Mouse (Mus musculus) kidney, adult 2 months (tissue): ENCODE measurements at regions not wholly inside any gene's neighbourhood (a gene's known extent, or its start where the extent isn't known, plus 50 kb on each side); places are given as distances from the start of the nearest gene placed in this dataset.

Experiments
- DNase-seq: peaks from one replicate; pipeline ENCODE4 v3.0.0; 2021
- H3K27ac ChIP-seq: fragments of 200-500 bp; 2 replicates; pipeline ENCODE4 v1.5.1; 2012; ENCODE audit warnings: low read depth, low read length, control low read depth, inconsistent platforms; ENCODE audit not compliant: insufficient read depth
- H3K27me3 ChIP-seq: fragments of 200-500 bp; replicated peaks from 2 replicates; pipeline ENCODE4 v1.6.1; 2012; ENCODE audit warnings: mild to moderate bottlenecking, moderate library complexity, low read length, inconsistent platforms; ENCODE audit not compliant: control insufficient read depth, insufficient read depth
- H3K36me3 ChIP-seq: fragments of 200-500 bp; 2 replicates; pipeline ENCODE4 v1.6.1; 2012; ENCODE audit warnings: mild to moderate bottlenecking, moderate library complexity, low read length, inconsistent platforms; ENCODE audit not compliant: control insufficient read depth, insufficient read depth
- H3K4me1 ChIP-seq: fragments of 200-500 bp; 2 replicates; pipeline ENCODE4 v1.6.1; 2011; ENCODE audit warnings: low read length; ENCODE audit not compliant: control insufficient read depth, insufficient read depth
- H3K4me3 ChIP-seq: fragments of 200-500 bp; 2 replicates; pipeline ENCODE4 v1.5.1; 2011; ENCODE audit warnings: mild to moderate bottlenecking, low read depth, low read length, control low read depth; ENCODE audit not compliant: insufficient read depth
- CTCF ChIP-seq: fragments of 200-500 bp; conservative IDR thresholded peaks from 2 replicates; pipeline ENCODE4 v1.5.1; 2011; ENCODE audit warnings: low read depth, mild to moderate bottlenecking, control low read depth, low read length, moderate library complexity, mixed read lengths; ENCODE audit not compliant: insufficient read depth, insufficient read length
- POLR2A ChIP-seq: fragments of 200-500 bp; IDR thresholded peaks from one replicate; pipeline ENCODE4 v1.6.1; 2011; ENCODE audit warnings: low read depth, low read length, control low read depth
- WGBS: fragments of 180-500 bp; shearing (Covaris S2); methylation state at CpG from one replicate; pipeline ENCODE4 v1.1.7; 2018; 5-methylcytosine and 5-hydroxymethylcytosine counted together

- TF ChIP-seq POLR2A (no peak), CTCF (no peak)
- DNase-seq: peak; percentile 50
- H3K27me3 ChIP-seq: no peaks in the 10 kb centered on the region
- H3K27ac ChIP-seq: no peak overlapping the region
- 27% methylated on average over 7 of the region's 7 CpGs for WGBS
- no peaks in the 10 kb centered on the region for H3K36me3 ChIP-seq
- no peak overlapping the region for H3K4me3 ChIP-seq
- H3K4me1 ChIP-seq: no peaks in the 10 kb centered on the region
Observed at GRCm38 (mm10) chr6:118302783-118303350, 105.3 kb upstream of the Ret start.

DNA sequence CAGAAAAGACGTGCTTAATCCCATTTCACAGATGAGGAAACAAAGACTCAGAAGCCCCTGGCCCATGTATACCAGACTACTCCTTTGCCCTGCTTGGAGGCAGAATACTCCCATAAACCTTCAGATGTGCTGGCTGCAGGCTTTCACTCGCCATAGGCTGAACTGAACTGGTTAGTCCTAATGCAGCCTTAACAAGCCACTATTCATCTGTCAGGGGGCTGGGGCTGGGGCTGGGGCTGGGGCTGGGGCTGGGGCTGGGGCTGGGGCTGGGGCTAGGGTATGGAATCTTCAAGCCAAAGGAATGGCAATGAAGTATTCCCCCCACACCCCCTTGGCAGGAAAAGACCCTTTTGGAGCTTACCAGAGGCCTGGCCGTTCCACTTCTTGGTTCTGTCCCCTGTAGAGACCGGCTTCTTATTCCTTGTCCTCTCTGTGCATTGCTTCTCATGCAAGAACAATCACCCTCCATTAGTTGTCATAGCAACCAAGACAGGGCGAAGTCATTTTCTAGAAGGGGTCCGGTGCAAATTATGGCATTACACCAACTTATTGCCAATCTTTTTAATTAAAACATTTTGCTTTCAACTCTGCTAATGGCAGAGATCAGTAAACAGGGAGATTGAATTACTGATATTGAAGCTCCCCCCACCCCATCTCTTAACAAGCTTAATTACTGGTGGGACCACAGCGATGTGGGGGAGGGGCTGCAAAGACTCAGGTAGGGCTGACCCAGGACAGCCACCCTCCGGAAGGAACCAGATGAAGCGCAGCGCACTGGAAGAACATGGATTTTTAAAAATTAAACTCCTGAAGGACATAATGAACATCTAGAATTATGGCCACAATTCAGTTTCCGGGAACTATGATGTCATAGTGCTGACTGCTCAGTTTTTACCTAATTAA is 104.6 kb upstream of the Ret start:
- TF ChIP-seq CTCF: no peak
- TF ChIP-seq POLR2A: no peak
- DNase-seq: peak; percentile 19
- Histone ChIP-seq H3K36me3 (no peaks in the 10 kb centered on the region), H3K27me3 (no peaks in the 10 kb centered on the region), H3K4me3 (no peak overlapping the region), H3K27ac (no peak overlapping the region), H3K4me1 (no peaks in the 10 kb centered on the region)
- WGBS: 37% methylated on average over 11 of the region's 11 CpGs

DNA sequence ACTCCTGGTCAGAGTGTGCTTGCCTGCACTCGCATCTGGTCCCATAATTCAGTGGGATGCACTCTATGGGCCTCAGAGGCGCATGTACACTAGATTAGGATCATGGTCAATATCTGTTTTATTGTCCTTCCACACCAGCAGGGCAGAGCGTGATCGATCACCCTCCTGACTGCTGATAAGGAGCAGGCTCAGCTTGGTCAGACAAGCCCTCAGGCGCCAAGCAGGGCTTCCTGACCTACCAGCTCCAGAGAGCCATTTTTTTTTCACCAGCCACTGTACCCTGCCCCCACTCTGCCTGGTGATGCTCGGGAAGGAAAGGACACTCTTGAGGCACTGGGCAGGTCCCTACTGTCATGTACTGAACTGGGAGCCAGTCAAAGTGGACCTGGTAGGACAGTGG is 103.3 kb upstream of the Ret start:
- no peak for DNase-seq
- no peak overlapping the region for H3K27ac ChIP-seq
- TF ChIP-seq CTCF: no peak
- no peak for TF ChIP-seq POLR2A
- H3K4me3 ChIP-seq: no peak overlapping the region
- WGBS: 87% methylated on average over 6 of the region's 6 CpGs
- H3K36me3 ChIP-seq: no peaks in the 10 kb centered on the region
- H3K4me1 ChIP-seq: no peaks in the 10 kb centered on the region
- no peaks in the 10 kb centered on the region for H3K27me3 ChIP-seq

GRCm38 (mm10) chr6:118297576-118297975 is 100.1 kb upstream of the Ret start:
- Histone ChIP-seq H3K27me3 (no peaks in the 10 kb centered on the region), H3K36me3 (no peaks in the 10 kb centered on the region), H3K4me1 (no peaks in the 10 kb centered on the region), H3K27ac (no peak overlapping the region), H3K4me3 (no peak overlapping the region)
- 87% methylated on average over 8 of the region's 8 CpGs for WGBS
- DNase-seq: no peak
- TF ChIP-seq POLR2A (no peak), CTCF (no peak)

DNA sequence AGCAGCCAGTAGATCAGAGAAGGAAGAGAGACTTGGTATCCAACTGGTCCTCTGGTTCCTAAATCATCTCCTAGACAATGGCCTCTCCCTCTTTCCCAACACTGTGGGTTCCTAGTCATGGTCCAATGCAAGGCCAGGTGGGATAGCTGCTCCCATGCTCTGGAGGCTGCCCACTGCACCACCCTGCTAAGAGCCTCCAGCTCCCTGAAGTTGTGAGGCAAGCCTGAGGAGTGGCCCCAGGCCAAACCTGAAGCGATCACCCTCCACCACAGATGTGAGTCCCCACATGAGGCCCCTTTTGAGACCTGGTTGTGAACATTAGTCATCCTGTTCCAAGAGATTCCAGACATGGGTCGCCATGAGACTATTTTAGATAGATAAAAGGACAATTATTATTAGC is 96.5 kb upstream of the Ret start:
- no peak for TF ChIP-seq CTCF
- TF ChIP-seq POLR2A: no peak

DNA sequence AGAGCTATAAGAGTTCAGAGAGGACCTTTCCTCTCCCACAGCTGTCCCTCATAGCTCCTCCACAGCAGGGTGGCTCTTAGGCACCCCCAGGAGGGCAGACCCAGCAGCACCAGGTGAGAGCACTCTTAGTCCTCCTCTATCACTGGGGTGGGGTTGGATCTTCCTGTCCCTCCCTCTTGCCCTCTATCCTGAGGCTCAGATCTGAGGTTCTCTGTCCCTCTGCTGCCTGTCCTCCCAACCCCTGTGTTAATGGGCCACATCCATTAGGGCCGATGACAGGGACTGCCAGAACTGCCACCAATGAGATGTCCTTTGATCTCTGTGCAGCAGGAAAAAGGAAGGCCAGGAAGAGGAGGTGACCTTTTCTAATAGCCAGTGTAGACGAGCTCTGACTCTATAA is 95.4 kb upstream of the Ret start:
- Histone ChIP-seq H3K27me3 (no peaks in the 10 kb centered on the region), H3K4me1 (no peaks in the 10 kb centered on the region), H3K36me3 (no peaks in the 10 kb centered on the region), H3K4me3 (no peak overlapping the region), H3K27ac (no peak overlapping the region)
- 30% methylated on average over 2 of the region's 2 CpGs for WGBS
- no peak for DNase-seq
- TF ChIP-seq POLR2A (no peak), CTCF (no peak)

More for the DNA sequence above, 96.5 kb upstream of the Ret start:
- Histone ChIP-seq H3K4me1 (no peaks in the 10 kb centered on the region), H3K27me3 (no peaks in the 10 kb centered on the region), H3K4me3 (no peak overlapping the region), H3K36me3 (no peaks in the 10 kb centered on the region), H3K27ac (no peak overlapping the region)
- DNase-seq: no peak
- 87% methylated on average over 2 of the region's 2 CpGs for WGBS

DNA sequence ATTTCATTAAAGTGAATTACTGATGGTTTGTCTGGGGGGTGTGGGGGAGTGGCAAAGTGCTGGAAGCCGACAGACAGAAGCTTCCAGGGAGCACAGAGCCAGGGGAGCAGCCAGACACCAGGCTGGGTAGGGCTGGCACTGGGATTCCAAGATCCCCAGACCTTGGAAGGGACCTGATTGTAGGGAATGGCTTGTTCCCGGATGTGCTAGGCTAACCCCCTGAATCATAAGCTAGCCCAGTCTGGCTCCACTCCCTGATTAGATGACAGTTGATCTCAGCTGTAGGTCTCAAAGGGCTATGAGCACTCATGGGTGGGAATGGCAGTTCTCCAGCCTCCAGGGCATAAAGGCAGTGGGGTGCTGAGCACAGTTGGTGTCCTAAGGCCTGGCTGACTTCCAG is 94.8 kb upstream of the Ret start:
- no peak overlapping the region for H3K4me3 ChIP-seq
- no peaks in the 10 kb centered on the region for H3K4me1 ChIP-seq
- no peak for TF ChIP-seq POLR2A
- TF ChIP-seq CTCF: no peak
- no peaks in the 10 kb centered on the region for H3K27me3 ChIP-seq
- H3K36me3 ChIP-seq: no peaks in the 10 kb centered on the region
- no peak overlapping the region for H3K27ac ChIP-seq
- no peak for DNase-seq
- 39% methylated on average over 2 of the region's 2 CpGs for WGBS
